In the genomic region with DNA sequence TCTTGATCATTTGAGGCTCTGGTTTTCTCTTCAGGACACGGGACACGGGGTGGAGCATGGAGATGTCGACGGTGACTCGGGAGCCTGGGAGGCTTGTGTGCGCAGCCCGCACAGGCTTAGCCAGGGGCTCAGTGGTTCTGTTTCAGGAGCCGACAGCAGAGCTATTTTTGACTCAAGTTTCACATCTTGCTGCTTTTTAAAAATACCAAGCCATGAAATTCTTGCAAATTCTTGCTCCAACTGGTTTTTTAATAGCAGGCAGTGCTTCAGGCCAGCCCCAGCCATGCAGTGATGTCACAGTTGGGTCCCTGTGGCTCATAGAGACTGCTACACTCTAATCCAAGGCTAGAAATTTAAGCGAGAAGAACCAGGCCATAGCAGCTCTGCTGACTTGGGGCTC, we compare ENCODE assay signal across 11 mouse cellular contexts. TPM values are rescaled to one million over a fixed set of nuclear protein-coding genes. Genes with fewer than 3 reads are reported as not detected.
DNase-seq lines count a peak whose midpoint lies in the region; ATAC-seq lines count a peak whose summit lies in the region.
"Had no signal": no experiment of that assay in that cellular context is flagged by ENCODE, and none has a peak within 500 bp of the region (broad histone marks: within the 10 kb centered on the region; RNA-seq: fewer than 3 reads in every experiment).

No protein-coding gene starts in this region.

- H3K4me3 ChIP-seq in kidney, embryonic 14.5 days (ENCODE audit: low read length) = no peak overlapping the region
- H3K4me3 ChIP-seq in embryonic facial prominence, embryonic 12.5 days = no peak overlapping the region
- H3K4me3 ChIP-seq in hindbrain, embryonic 11.5 days (ENCODE audit: low read depth, low read length) = no peak overlapping the region
- H3K4me3 ChIP-seq in midbrain, embryonic 12.5 days = no peak overlapping the region

- no peak overlapping the region for H3K4me2 ChIP-seq in kidney, embryonic 14.5 days (replicated peaks; ENCODE audit: low read depth, low read length)
- no peak overlapping the region for H3K4me2 ChIP-seq in embryonic facial prominence, embryonic 12.5 days (replicated peaks)
- H3K4me2 ChIP-seq in hindbrain, embryonic 11.5 days (replicated peaks; ENCODE audit: low read depth, low read length) = no peak overlapping the region
- no peak overlapping the region for H3K4me2 ChIP-seq in midbrain, embryonic 12.5 days (replicated peaks)

- no peaks in the 10 kb centered on the region for H3K36me3 ChIP-seq in kidney, embryonic 14.5 days (ENCODE audit: control insufficient read depth, insufficient read depth, low read length)
- no peaks in the 10 kb centered on the region for H3K36me3 ChIP-seq in embryonic facial prominence, embryonic 12.5 days
- no peaks in the 10 kb centered on the region for H3K36me3 ChIP-seq in hindbrain, embryonic 11.5 days (ENCODE audit: control insufficient read depth, insufficient read depth, low read length)
- no peaks in the 10 kb centered on the region for H3K36me3 ChIP-seq in midbrain, embryonic 12.5 days

- WGBS in kidney, embryonic 14.5 days = 71% methylated on average over 9 of the region's 9 CpGs
- 33% methylated on average over 9 of the region's 9 CpGs for WGBS in embryonic facial prominence, embryonic 12.5 days
- WGBS in hindbrain, embryonic 11.5 days = 72% methylated on average over 9 of the region's 9 CpGs
- 73% methylated on average over 9 of the region's 9 CpGs for WGBS in midbrain, embryonic 12.5 days

- no peak for DNase-seq in kidney, adult 9 months
- no peak for DNase-seq in hindbrain, embryonic 11.5 days (ENCODE audit: low spot score)
- DNase-seq in cerebellum, postnatal 25 days = no peak
- no peak for DNase-seq in gastrocnemius, postnatal 10 days
- DNase-seq in adrenal gland, adult (ENCODE audit: inconsistent age in 2 of 2, low spot score in 1 of 2) = no peak
- DNase-seq: adrenal gland, postnatal 25 days; thymus, adult 2 months had no signal

- no peaks in the 10 kb centered on the region for H3K9me3 ChIP-seq in kidney, embryonic 14.5 days (ENCODE audit: control insufficient read depth, low read length)
- no peaks in the 10 kb centered on the region for H3K9me3 ChIP-seq in embryonic facial prominence, embryonic 12.5 days
- H3K9me3 ChIP-seq in hindbrain, embryonic 11.5 days (ENCODE audit: control insufficient read depth, low read length) = no peaks in the 10 kb centered on the region
- no peaks in the 10 kb centered on the region for H3K9me3 ChIP-seq in midbrain, embryonic 12.5 days

- H3K27ac ChIP-seq in kidney, embryonic 14.5 days (ENCODE audit: low read depth, low read length) = peak overlapping the region; percentile 51; the same call in 1 of the 2 replicates
- peak overlapping the region; percentile 98 for H3K27ac ChIP-seq in embryonic facial prominence, embryonic 12.5 days
- peak overlapping the region; percentile 75; the same call in 1 of the 2 replicates for H3K27ac ChIP-seq in hindbrain, embryonic 11.5 days (ENCODE audit: low read depth, low read length)
- peak overlapping the region; percentile 84 for H3K27ac ChIP-seq in midbrain, embryonic 12.5 days (replicated peaks)
- H3K27ac ChIP-seq: liver, embryonic 14.5 days had no signal

- no peak overlapping the region for H3K9ac ChIP-seq in kidney, embryonic 14.5 days (ENCODE audit: low read depth, low read length)
- no peak overlapping the region for H3K9ac ChIP-seq in embryonic facial prominence, embryonic 12.5 days
- H3K9ac ChIP-seq in hindbrain, embryonic 11.5 days (ENCODE audit: low read depth, low read length) = no peak overlapping the region
- H3K9ac ChIP-seq in midbrain, embryonic 12.5 days (replicated peaks) = no peak overlapping the region; the same call in 1 of the 2 replicates
- H3K9ac ChIP-seq: liver, embryonic 14.5 days had no signal

- ATAC-seq in kidney, embryonic 14.5 days (ENCODE audit: low FRiP score, low TSS enrichment) = no peak
- no peak for ATAC-seq in embryonic facial prominence, embryonic 12.5 days (ENCODE audit: insufficient number of reproducible peaks, insufficient read depth, low FRiP score, low TSS enrichment)
- ATAC-seq in hindbrain, embryonic 11.5 days (ENCODE audit: low FRiP score) = no peak
- no peak for ATAC-seq in midbrain, embryonic 12.5 days (ENCODE audit: low FRiP score, low read depth)

- peaks cover 42% of the 10 kb centered on the region for H3K4me1 ChIP-seq in kidney, embryonic 14.5 days (ENCODE audit: control insufficient read depth, insufficient read depth, low read length)
- peaks cover 61% of the 10 kb centered on the region for H3K4me1 ChIP-seq in embryonic facial prominence, embryonic 12.5 days
- H3K4me1 ChIP-seq in hindbrain, embryonic 11.5 days (replicated peaks; ENCODE audit: control insufficient read depth, insufficient read depth, low read length) = peaks cover 10% of the 10 kb centered on the region
- peaks cover 36% of the 10 kb centered on the region for H3K4me1 ChIP-seq in midbrain, embryonic 12.5 days

- no peaks in the 10 kb centered on the region for H3K27me3 ChIP-seq in kidney, embryonic 14.5 days (ENCODE audit: control insufficient read depth, insufficient read depth, low read length)
- no peaks in the 10 kb centered on the region for H3K27me3 ChIP-seq in embryonic facial prominence, embryonic 12.5 days
- H3K27me3 ChIP-seq in hindbrain, embryonic 11.5 days (ENCODE audit: control insufficient read depth, insufficient read depth, low read length) = no peaks in the 10 kb centered on the region
- no peaks in the 10 kb centered on the region for H3K27me3 ChIP-seq in midbrain, embryonic 12.5 days

RNA-seq across cellular contexts. Expression of gene Dusp7, which starts 30.8 kb away (rescaled TPM):
- 25.5 and 26.3 TPM in 2 replicates for polyA plus RNA-seq in kidney, embryonic 14.5 days (2014; fragmentation: Nextera tagmentation; extraction: Ambion mirVana)
- 51.1 and 59.2 TPM in 2 replicates for polyA plus RNA-seq in embryonic facial prominence, embryonic 12.5 days (2016; fragmentation: Nextera tagmentation; extraction: Ambion mirVana)
- polyA plus RNA-seq in hindbrain, embryonic 11.5 days (2014; fragmentation: Nextera tagmentation; extraction: Ambion mirVana) = 25.0 and 25.8 TPM in 2 replicates
- 14.5 and 14.9 TPM in 2 replicates for polyA plus RNA-seq in midbrain, embryonic 12.5 days (2016; fragmentation: Nextera tagmentation; extraction: Ambion mirVana)
- total RNA-seq in gastrocnemius, postnatal 10 days (2021) = 10 to 100 TPM; 16.0 to 19.9 TPM

RNA-seq across cellular contexts. Expression of gene Poc1a, which starts 56.8 kb away (rescaled TPM):
- 25.6 and 29.1 TPM in 2 replicates for polyA plus RNA-seq in kidney, embryonic 14.5 days (2014; fragmentation: Nextera tagmentation; extraction: Ambion mirVana)
- 25.7 and 27.9 TPM in 2 replicates for polyA plus RNA-seq in embryonic facial prominence, embryonic 12.5 days (2016; fragmentation: Nextera tagmentation; extraction: Ambion mirVana)
- 27.3 and 27.6 TPM in 2 replicates for polyA plus RNA-seq in hindbrain, embryonic 11.5 days (2014; fragmentation: Nextera tagmentation; extraction: Ambion mirVana)
- polyA plus RNA-seq in midbrain, embryonic 12.5 days (2016; fragmentation: Nextera tagmentation; extraction: Ambion mirVana) = 21.0 and 23.2 TPM in 2 replicates
- 1 to 10 TPM; 3.7 to 5.2 TPM for total RNA-seq in gastrocnemius, postnatal 10 days (2021)
